Mouse (Mus musculus) hindbrain, postnatal 0 days (tissue): ENCODE measurements around the gene Daxx. TPM values are rescaled to one million over a fixed set of nuclear protein-coding genes. Genes with fewer than 3 reads are reported as not detected.

Source experiments
- ATAC-seq: fragments of 200-750 bp; cut with Nextera tagmentation; 2 replicates; pipeline ENCODE4 v1.8.0; 2017; ENCODE audit warnings: mild to moderate bottlenecking, moderate TSS enrichment, moderate library complexity
- DNase-seq: peaks from one replicate; pipeline ENCODE4 v3.0.0-alpha.2; 2015; ENCODE audit warnings: low spot score
- H3K27ac ChIP-seq: fragments of 300-500 bp; sonication (generic); 2 replicates; pipeline ENCODE4 v1.5.1; 2014; ENCODE audit warnings: mild to moderate bottlenecking
- H3K27me3 ChIP-seq: fragments of 300-500 bp; sonication (generic); 2 replicates; pipeline ENCODE4 v1.6.1; 2014; ENCODE audit warnings: low read length, mixed read lengths; ENCODE audit not compliant: insufficient read depth
- H3K36me3 ChIP-seq: fragments of 300-500 bp; sonication (generic); 2 replicates; pipeline ENCODE4 v1.6.1; 2014; ENCODE audit warnings: low read length, mixed read lengths; ENCODE audit not compliant: insufficient read depth
- H3K4me1 ChIP-seq: fragments of 300-500 bp; sonication (generic); 2 replicates; pipeline ENCODE4 v1.6.1; 2014; ENCODE audit warnings: antibody characterized with exemption, low read length, mixed read lengths; ENCODE audit not compliant: insufficient read depth
- H3K4me2 ChIP-seq: fragments of 300-500 bp; sonication (generic); 2 replicates; pipeline ENCODE4 v1.6.1; 2014; ENCODE audit warnings: low read depth, mild to moderate bottlenecking, low read length, moderate library complexity, mixed read lengths
- H3K4me3 ChIP-seq: fragments of 300-500 bp; sonication (generic); 2 replicates; pipeline ENCODE4 v1.5.1; 2014; ENCODE audit warnings: low read length
- H3K9ac ChIP-seq: fragments of 300-500 bp; sonication (generic); replicated peaks from 2 replicates; pipeline ENCODE4 v1.6.1; 2014; ENCODE audit warnings: mild to moderate bottlenecking, low read length, moderate library complexity, mixed read lengths
- H3K9me3 ChIP-seq: fragments of 300-500 bp; sonication (generic); 2 replicates; pipeline ENCODE4 v1.6.1; 2016; ENCODE audit warnings: low read length, mixed read lengths
- CTCF ChIP-seq: IDR thresholded peaks from 2 replicates; pipeline ENCODE4 v1.5.1; 2016; ENCODE audit warnings: antibody characterized with exemption, control low read depth, low read depth
- WGBS: fragments of 180-500 bp; shearing (Covaris S2); extraction: QIAGEN DNeasy Blood & Tissue Kit; methylation state at CpG from one replicate; pipeline ENCODE4 v1.1.7; 2014; 5-methylcytosine and 5-hydroxymethylcytosine counted together
- polyA plus RNA-seq: library from polyadenylated mRNA; unstranded; fragments of >200 nt; fragmentation: Nextera tagmentation; extraction: Ambion mirVana; gene quantifications from 2 replicates; pipeline ENCODE4 v1.2.1, GENCODE M21; 2015
- total RNA-seq: library from RNA; depleted of rRNA; stranded (reverse); fragments of >200 nt; gene quantifications from 2 replicates; pipeline ENCODE4 v1.2.3, GENCODE M21; 2014

Daxx gene
- total and polyA plus RNA-seq, 2 experiments from 2014 or later: 41.9 to 52.1 TPM

GRCm38 (mm10) chr17:33918293-33919203, 9.3 kb downstream of the Daxx start:
- TF ChIP-seq CTCF: no peak
- Histone ChIP-seq H3K4me2 (peak overlapping the region; percentile 74), H3K36me3 (peaks cover 11% of the 10 kb centered on the region; the same call in 1 of the 2 replicates), H3K9ac (no peak overlapping the region), H3K4me1 (0 out of 2 replicates have a peak, but pooled peaks cover 5% of the 10 kb centered on the region), H3K4me3 (peak overlapping the region; percentile 48; the same call in 1 of the 2 replicates), H3K27me3 (no peaks in the 10 kb centered on the region), H3K9me3 (no peaks in the 10 kb centered on the region), H3K27ac (no peak overlapping the region)
- ATAC-seq (no peak), DNase-seq (no peak)
- 62% methylated on average over 37 of the region's 37 CpGs for WGBS

- TF ChIP-seq CTCF: peak; percentile 47
- H3K27me3 ChIP-seq: no peaks in the 10 kb centered on the region
- DNase-seq (peak; percentile 51), ATAC-seq (no peak)
- peak overlapping the region; percentile 52 for H3K9ac ChIP-seq
- peak overlapping the region; percentile 74 for H3K4me2 ChIP-seq
- H3K27ac ChIP-seq: peak overlapping the region; percentile 59
- peak overlapping the region; percentile 48 for H3K4me3 ChIP-seq
- 0 out of 2 replicates have a peak, but pooled peaks cover 5% of the 10 kb centered on the region for H3K4me1 ChIP-seq
- 3% methylated on average over 52 of the region's 52 CpGs for WGBS
- H3K9me3 ChIP-seq: no peaks in the 10 kb centered on the region
- peaks cover 2% of the 10 kb centered on the region; the same call in 1 of the 2 replicates for H3K36me3 ChIP-seq
Observed at GRCm38 (mm10) chr17:33919351-33920281, 10.4 kb downstream of the Daxx start.

- Histone ChIP-seq H3K4me2 (peak overlapping the region; percentile 74), H3K4me1 (0 out of 2 replicates have a peak, but pooled peaks cover 5% of the 10 kb centered on the region), H3K9ac (peak overlapping the region; percentile 52), H3K27me3 (no peaks in the 10 kb centered on the region), H3K9me3 (no peaks in the 10 kb centered on the region), H3K36me3 (no peaks in the 10 kb centered on the region), H3K4me3 (peak overlapping the region; percentile 48), H3K27ac (peak overlapping the region; percentile 59)
- DNase-seq (peak; percentile 86), ATAC-seq (peak; percentile 27; the same call in 1 of the 2 replicates)
- WGBS: 2% methylated on average over 36 of the region's 36 CpGs
- peak; percentile 87 for TF ChIP-seq CTCF
Observed at GRCm38 (mm10) chr17:33920282-33921097, 11.3 kb downstream of the Daxx start.

- ATAC-seq (no peak), DNase-seq (no peak)
- H3K36me3 ChIP-seq: no peaks in the 10 kb centered on the region
- 86% methylated on average over 7 of the region's 7 CpGs for WGBS
- H3K27ac ChIP-seq: no peak overlapping the region
- no peaks in the 10 kb centered on the region for H3K27me3 ChIP-seq
- H3K9me3 ChIP-seq: no peaks in the 10 kb centered on the region
- no peak overlapping the region for H3K4me3 ChIP-seq
- H3K9ac ChIP-seq: no peak overlapping the region
- H3K4me2 ChIP-seq: no peak overlapping the region
- no peak for TF ChIP-seq CTCF
- H3K4me1 ChIP-seq: 0 out of 2 replicates have a peak, but pooled peaks cover 5% of the 10 kb centered on the region
Observed at GRCm38 (mm10) chr17:33921361-33921760, 12.1 kb downstream of the Daxx start.

- Histone ChIP-seq H3K4me1 (no peaks in the 10 kb centered on the region), H3K9me3 (no peaks in the 10 kb centered on the region), H3K4me3 (no peak overlapping the region), H3K9ac (no peak overlapping the region), H3K27me3 (no peaks in the 10 kb centered on the region), H3K4me2 (no peak overlapping the region), H3K27ac (no peak overlapping the region), H3K36me3 (peaks cover 7% of the 10 kb centered on the region; the same call in 1 of the 2 replicates)
- ATAC-seq: no peak
- peak; percentile 72 for TF ChIP-seq CTCF
- WGBS: 77% methylated on average over 10 of the region's 10 CpGs
- peak; percentile 53 for DNase-seq
Observed at GRCm38 (mm10) chr17:33924577-33925283, 15.5 kb downstream of the Daxx start.
